Mouse (Mus musculus) intestine, embryonic 16.5 days (tissue): ENCODE results near the gene Olfr692. TPM values are rescaled to one million over a fixed set of nuclear protein-coding genes. Genes with fewer than 3 reads are reported as not detected.
A peak's percentile ranks its signal among the peaks of the same experiment; 100 is the strongest.

ENCODE experiments used
- ATAC-seq: fragments of 200-750 bp; cut with Nextera tagmentation; 2 replicates; pipeline ENCODE4 v1.8.0; 2017; ENCODE audit warnings: moderate TSS enrichment, moderate library complexity
- H3K27ac ChIP-seq: fragments of 300-500 bp; sonication (generic); 2 replicates; pipeline ENCODE4 v1.5.1; 2014; ENCODE audit warnings: mild to moderate bottlenecking, low read length
- H3K27me3 ChIP-seq: fragments of 300-500 bp; sonication (generic); replicated peaks from 2 replicates; pipeline ENCODE4 v1.6.1; 2014; ENCODE audit warnings: low read length, control low read depth, mixed read lengths; ENCODE audit not compliant: control insufficient read depth, insufficient read depth
- H3K36me3 ChIP-seq: fragments of 300-500 bp; sonication (generic); 2 replicates; pipeline ENCODE4 v1.6.1; 2014; ENCODE audit warnings: low read length, control low read depth; ENCODE audit not compliant: control insufficient read depth, insufficient read depth
- H3K4me1 ChIP-seq: fragments of 300-500 bp; sonication (generic); 2 replicates; pipeline ENCODE4 v1.6.1; 2014; ENCODE audit warnings: low read length, control low read depth, mixed read lengths; ENCODE audit not compliant: control insufficient read depth, insufficient read depth
- H3K4me2 ChIP-seq: fragments of 300-500 bp; sonication (generic); 2 replicates; pipeline ENCODE4 v1.6.1; 2014; ENCODE audit warnings: low read depth, low read length, control low read depth
- H3K4me3 ChIP-seq: fragments of 300-500 bp; sonication (generic); 2 replicates; pipeline ENCODE4 v1.5.1; 2014; ENCODE audit warnings: mild to moderate bottlenecking, low read length
- H3K9ac ChIP-seq: fragments of 300-500 bp; sonication (generic); 2 replicates; pipeline ENCODE4 v1.6.1; 2014; ENCODE audit warnings: low read depth, low read length
- H3K9me3 ChIP-seq: fragments of 300-500 bp; sonication (generic); 2 replicates; pipeline ENCODE4 v1.6.1; 2016; ENCODE audit warnings: low read length, control low read depth; ENCODE audit not compliant: control insufficient read depth
- WGBS: fragments of 180-500 bp; shearing (Covaris S2); extraction: QIAGEN DNeasy Blood & Tissue Kit; methylation state at CpG from one replicate; pipeline ENCODE4 v1.1.7; 2014; 5-methylcytosine and 5-hydroxymethylcytosine counted together
- polyA plus RNA-seq: library from polyadenylated mRNA; unstranded; fragments of >200 nt; fragmentation: Nextera tagmentation; extraction: Ambion mirVana; gene quantifications from 2 replicates; pipeline ENCODE4 v1.2.1, GENCODE M21; 2015

The Olfr692 gene
- polyA plus RNA-seq, 1 experiment from 2014 or later, result not detected

DNA sequence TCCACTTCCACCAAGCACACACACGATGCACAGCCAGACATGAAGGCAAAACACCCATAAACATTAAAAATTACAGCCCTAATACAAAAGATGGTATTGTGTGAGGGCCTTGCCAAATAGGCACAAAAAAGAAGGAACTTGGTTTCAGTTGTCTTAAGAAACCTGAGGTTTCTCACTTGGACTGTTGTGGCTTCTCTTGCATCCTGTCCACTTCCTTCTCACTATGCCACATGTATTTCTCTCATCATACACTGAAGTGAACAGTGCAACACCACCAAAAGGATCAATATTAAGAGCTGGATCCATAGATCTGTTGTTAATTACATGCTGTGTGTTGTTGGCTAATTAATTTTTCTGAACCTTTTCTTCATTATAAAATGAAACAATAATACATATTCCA lies 4.9 kb downstream of the Olfr692 start:
- WGBS, result 88% methylated on average over 1 of the region's 1 CpGs
- Histone ChIP-seq H3K9me3 (no peaks in the 10 kb centered on the region), H3K27me3 (no peaks in the 10 kb centered on the region), H3K27ac (no peak overlapping the region), H3K9ac (no peak overlapping the region), H3K36me3 (0 out of 2 replicates have a peak, but pooled peaks cover 6% of the 10 kb centered on the region), H3K4me2 (no peak overlapping the region), H3K4me3 (no peak overlapping the region), H3K4me1 (no peaks in the 10 kb centered on the region)
- no peak for ATAC-seq

GRCm38 (mm10) chr7:105373509-105373908 lies 5.5 kb downstream of the Olfr692 start:
- H3K36me3 ChIP-seq, result 0 out of 2 replicates have a peak, but pooled peaks cover 11% of the 10 kb centered on the region
- no peak overlapping the region for H3K27ac ChIP-seq
- no peak overlapping the region for H3K9ac ChIP-seq
- no peak overlapping the region for H3K4me3 ChIP-seq
- no peak overlapping the region for H3K4me2 ChIP-seq
- H3K4me1 ChIP-seq, result no peaks in the 10 kb centered on the region
- 85% methylated on average over 4 of the region's 4 CpGs for WGBS
- H3K27me3 ChIP-seq, result no peaks in the 10 kb centered on the region
- no peak for ATAC-seq
- H3K9me3 ChIP-seq, result no peaks in the 10 kb centered on the region

- ATAC-seq, result no peak
- WGBS, result 92% methylated on average over 3 of the region's 3 CpGs
- no peaks in the 10 kb centered on the region for H3K27me3 ChIP-seq
- H3K9me3 ChIP-seq, result no peaks in the 10 kb centered on the region
- H3K9ac ChIP-seq, result no peak overlapping the region
- H3K4me3 ChIP-seq, result no peak overlapping the region
- 0 out of 2 replicates have a peak, but pooled peaks cover 13% of the 10 kb centered on the region for H3K36me3 ChIP-seq
- H3K4me2 ChIP-seq, result no peak overlapping the region
- no peak overlapping the region for H3K27ac ChIP-seq
- H3K4me1 ChIP-seq, result no peaks in the 10 kb centered on the region
Measured at GRCm38 (mm10) chr7:105373976-105374375, 5.9 kb downstream of the Olfr692 start.

- Histone ChIP-seq H3K4me1 (no peaks in the 10 kb centered on the region), H3K27me3 (no peaks in the 10 kb centered on the region), H3K27ac (no peak within 1 kb of the TSS), H3K9ac (no peak within 1 kb of the TSS), H3K36me3 (0 out of 2 replicates have a peak, but pooled peaks cover 16% of the 10 kb centered on the region), H3K4me2 (no peak within 1 kb of the TSS), H3K9me3 (no peaks in the 10 kb centered on the region), H3K4me3 (no peak within 1 kb of the TSS)
- 79% methylated on average over 1 of the region's 1 CpGs for WGBS
- no peak for ATAC-seq
Measured at GRCm38 (mm10) chr7:105374866-105375265, 6.8 kb downstream of the Olfr692 start, which contains the start of gene Gm5901. Gene Gm5901, plus strand, starts transcription at chr7:105375038.

DNA sequence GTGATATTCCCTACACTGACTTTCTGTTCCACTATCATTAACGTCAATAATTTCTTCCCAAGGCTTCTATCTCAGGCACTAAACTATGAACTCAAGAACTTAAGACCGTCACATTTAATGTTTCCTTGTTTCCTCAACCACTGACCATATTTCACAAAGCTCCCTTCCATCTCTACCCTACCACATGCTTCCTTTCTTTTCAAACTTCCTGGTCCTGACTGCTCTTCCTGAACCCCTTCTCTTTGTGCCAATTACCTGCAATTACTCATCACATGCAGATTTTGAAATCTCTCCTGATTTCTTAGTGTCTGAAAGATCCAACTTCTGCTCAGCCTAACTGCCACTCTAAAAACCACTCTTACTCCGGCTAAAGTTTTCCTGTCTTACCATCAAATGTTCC lies 12.3 kb downstream of the Olfr692 start:
- WGBS, result 92% methylated on average over 3 of the region's 3 CpGs

GRCm38 (mm10) chr7:105387696-105388095 lies 19.7 kb downstream of the Olfr692 start:
- H3K9ac ChIP-seq, result no peak overlapping the region
- no peaks in the 10 kb centered on the region for H3K27me3 ChIP-seq
- peaks cover 24% of the 10 kb centered on the region for H3K36me3 ChIP-seq
- no peak for ATAC-seq
- H3K4me1 ChIP-seq, result no peaks in the 10 kb centered on the region
- no peak overlapping the region for H3K4me2 ChIP-seq
- no peak overlapping the region for H3K27ac ChIP-seq
- H3K9me3 ChIP-seq, result no peaks in the 10 kb centered on the region
- WGBS, result 84% methylated on average over 2 of the region's 2 CpGs
- H3K4me3 ChIP-seq, result no peak overlapping the region

More for the DNA sequence above, 12.3 kb downstream of the Olfr692 start:
- peaks cover 30% of the 10 kb centered on the region for H3K36me3 ChIP-seq
- H3K27ac ChIP-seq, result no peak overlapping the region
- ATAC-seq, result no peak
- no peak overlapping the region for H3K9ac ChIP-seq
- H3K27me3 ChIP-seq, result no peaks in the 10 kb centered on the region
- no peaks in the 10 kb centered on the region for H3K9me3 ChIP-seq
- H3K4me3 ChIP-seq, result no peak overlapping the region
- H3K4me1 ChIP-seq, result no peaks in the 10 kb centered on the region
- H3K4me2 ChIP-seq, result no peak overlapping the region

GRCm38 (mm10) chr7:105390236-105390635 lies 22.2 kb downstream of the Olfr692 start:
- 88% methylated on average over 2 of the region's 2 CpGs for WGBS

DNA sequence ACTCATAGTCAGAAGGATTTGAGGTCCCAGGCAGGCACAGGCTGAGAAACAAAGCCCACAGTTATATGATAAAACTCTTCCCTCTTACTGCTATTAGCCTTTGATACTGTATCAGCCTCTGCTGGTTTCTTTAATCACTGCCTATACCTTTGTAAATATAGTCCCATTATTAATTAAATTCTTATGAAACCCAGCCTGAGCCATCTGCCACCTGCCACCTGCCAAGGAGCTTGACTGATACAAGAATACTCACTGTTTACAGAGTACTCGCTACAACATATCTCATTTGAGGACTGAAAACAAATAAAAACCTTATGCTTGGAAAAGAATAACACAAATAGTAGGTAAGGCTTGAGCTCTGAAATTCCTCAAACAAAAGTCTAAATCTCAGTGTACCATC lies 26.6 kb downstream of the Olfr692 start:
- Histone ChIP-seq H3K4me3 (no peak overlapping the region), H3K4me2 (no peak overlapping the region), H3K4me1 (peaks cover 10% of the 10 kb centered on the region; the same call in 1 of the 2 replicates), H3K9me3 (no peaks in the 10 kb centered on the region), H3K36me3 (peaks cover 1% of the 10 kb centered on the region), H3K27ac (no peak overlapping the region), H3K9ac (no peak overlapping the region), H3K27me3 (no peaks in the 10 kb centered on the region)
- 66% methylated on average over 1 of the region's 1 CpGs for WGBS
- ATAC-seq, result no peak

More at GRCm38 (mm10) chr7:105390236-105390635, 22.2 kb downstream of the Olfr692 start:
- H3K27ac ChIP-seq, result no peak overlapping the region
- ATAC-seq, result no peak
- no peaks in the 10 kb centered on the region for H3K27me3 ChIP-seq
- peaks cover 12% of the 10 kb centered on the region for H3K36me3 ChIP-seq
- H3K9me3 ChIP-seq, result no peaks in the 10 kb centered on the region
- no peak overlapping the region for H3K9ac ChIP-seq
- H3K4me1 ChIP-seq, result peaks cover 2% of the 10 kb centered on the region; the same call in 1 of the 2 replicates
- H3K4me2 ChIP-seq, result no peak overlapping the region
- no peak overlapping the region for H3K4me3 ChIP-seq

GRCm38 (mm10) chr7:105395131-105395820 lies 27.2 kb downstream of the Olfr692 start:
- peaks cover 10% of the 10 kb centered on the region; the same call in 1 of the 2 replicates for H3K4me1 ChIP-seq
- peak overlapping the region; percentile 90 for H3K27ac ChIP-seq
- no peaks in the 10 kb centered on the region for H3K9me3 ChIP-seq
- H3K9ac ChIP-seq, result no peak overlapping the region; the same call in 1 of the 2 replicates
- ATAC-seq, result peak; percentile 1; the same call in 1 of the 2 replicates
- no peaks in the 10 kb centered on the region for H3K27me3 ChIP-seq
- no peak overlapping the region for H3K4me3 ChIP-seq
- no peaks in the 10 kb centered on the region for H3K36me3 ChIP-seq
- peak overlapping the region; percentile 39 for H3K4me2 ChIP-seq
